Mouse (Mus musculus): ENCODE data around the gene Limk2.

The Limk2 gene

GRCm38 (mm10) chr11:3408997-3409732 is at the start of gene Limk2:
Limk2 (minus strand) TSS chr11:3409189.
- DNase-seq (ENCODE audit: low read depth, low spot score) = peak; percentile 96

GRCm38 (mm10) chr11:3458428-3459104 is 49.6 kb upstream of the Limk2 start:
- DNase-seq (ENCODE audit: low read depth, low spot score) = no peak

- DNase-seq (ENCODE audit: low read depth, low spot score) = peak; percentile 59
These were observed 47.4 kb upstream of the Limk2 start for GRCm38 (mm10) chr11:3456354-3456753.

- no peak for DNase-seq (ENCODE audit: low read depth, low spot score)
These were observed 45.5 kb upstream of the Limk2 start for GRCm38 (mm10) chr11:3454506-3454905.

GRCm38 (mm10) chr11:3453467-3453866 is 44.5 kb upstream of the Limk2 start:
- peak; percentile 35 for DNase-seq (ENCODE audit: low read depth, low spot score)

- peak; percentile 29 for DNase-seq (ENCODE audit: low read depth, low spot score)
These were observed 43.8 kb upstream of the Limk2 start for GRCm38 (mm10) chr11:3452769-3453168.

- peak; percentile 96 for DNase-seq (ENCODE audit: low read depth, low spot score)
These were observed 43.2 kb upstream of the Limk2 start, which contains the start of gene Rnf185 for GRCm38 (mm10) chr11:3452167-3452639. Rnf185 (minus strand) TSS chr11:3452363.

- DNase-seq (ENCODE audit: low read depth, low spot score) = no peak
These were observed 42.7 kb upstream of the Limk2 start for GRCm38 (mm10) chr11:3451701-3452163.

- no peak for DNase-seq (ENCODE audit: low read depth, low spot score)
These were observed 35.9 kb upstream of the Limk2 start for GRCm38 (mm10) chr11:3444875-3445274.

GRCm38 (mm10) chr11:3443091-3443490 is 34.1 kb upstream of the Limk2 start:
- no peak for DNase-seq (ENCODE audit: low read depth, low spot score)

- no peak for DNase-seq (ENCODE audit: low read depth, low spot score)
These were observed 33.7 kb upstream of the Limk2 start for GRCm38 (mm10) chr11:3442677-3443076.

GRCm38 (mm10) chr11:3441696-3442443 is 32.9 kb upstream of the Limk2 start:
- DNase-seq (ENCODE audit: low read depth, low spot score) = no peak

- no peak for DNase-seq (ENCODE audit: low read depth, low spot score)
These were observed 28.6 kb upstream of the Limk2 start for GRCm38 (mm10) chr11:3437621-3438020.

- no peak for DNase-seq (ENCODE audit: low read depth, low spot score)
These were observed 24.8 kb upstream of the Limk2 start for GRCm38 (mm10) chr11:3433809-3434208.

- DNase-seq (ENCODE audit: low read depth, low spot score) = no peak
These were observed 23.1 kb upstream of the Limk2 start for GRCm38 (mm10) chr11:3431976-3432603.

GRCm38 (mm10) chr11:3431515-3431914 is 22.5 kb upstream of the Limk2 start:
- no peak for DNase-seq (ENCODE audit: low read depth, low spot score)

GRCm38 (mm10) chr11:3428632-3429031 is 19.6 kb upstream of the Limk2 start:
- no peak for DNase-seq (ENCODE audit: low read depth, low spot score)

- DNase-seq (ENCODE audit: low read depth, low spot score) = no peak
These were observed 18.8 kb upstream of the Limk2 start for GRCm38 (mm10) chr11:3427697-3428230.

- no peak for DNase-seq (ENCODE audit: low read depth, low spot score)
These were observed 13.3 kb upstream of the Limk2 start for GRCm38 (mm10) chr11:3422242-3422641.

- DNase-seq (ENCODE audit: low read depth, low spot score) = no peak
These were observed 9.8 kb upstream of the Limk2 start for GRCm38 (mm10) chr11:3418741-3419140.

- no peak for DNase-seq (ENCODE audit: low read depth, low spot score)
These were observed 8.8 kb upstream of the Limk2 start for GRCm38 (mm10) chr11:3417795-3418194.
